Mouse (Mus musculus): Measurements from ENCODE around the gene Defb19.

The Defb19 gene

DNA sequence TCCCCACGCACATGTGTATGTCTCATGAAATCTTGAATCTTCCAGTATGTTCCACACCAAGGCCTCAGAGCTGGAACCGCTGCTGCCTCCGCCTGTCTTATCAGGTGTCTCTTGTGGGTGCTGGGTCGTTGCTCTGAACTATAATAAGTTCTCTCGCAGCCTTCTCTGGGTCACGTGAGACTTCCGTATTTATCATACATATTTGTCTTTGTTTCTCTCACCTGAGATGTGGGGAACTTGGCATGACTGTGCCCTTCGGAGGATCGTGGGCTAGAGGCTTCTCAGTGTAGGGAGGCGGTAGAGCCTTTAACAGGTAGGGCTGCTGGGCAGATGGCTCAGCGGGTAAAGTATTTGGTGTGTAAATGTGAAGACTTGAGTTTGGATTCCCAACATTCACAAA, 500 bp upstream of the Defb19 start:
- DNase-seq = no peak

DNA sequence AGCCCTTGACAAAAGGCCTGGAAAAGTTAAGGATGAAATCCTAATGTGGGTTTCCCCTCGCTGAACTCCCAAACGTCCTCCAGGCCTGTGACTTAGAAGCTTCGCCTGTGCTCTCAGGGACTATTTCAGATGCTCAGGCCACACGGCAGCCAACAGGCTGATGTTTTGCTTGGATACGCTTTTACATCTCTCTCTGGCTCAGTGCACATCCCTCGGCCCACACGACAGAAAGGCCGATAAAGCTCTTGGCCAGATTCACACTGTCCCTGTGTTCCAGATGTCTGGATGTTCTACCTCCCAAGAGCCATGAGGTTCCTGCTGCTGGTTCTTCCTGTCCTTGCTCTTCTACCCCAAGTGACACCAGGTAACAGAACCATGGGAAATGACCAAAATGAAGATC, 6.6 kb downstream of the Defb19 start:
- no peak for DNase-seq

DNA sequence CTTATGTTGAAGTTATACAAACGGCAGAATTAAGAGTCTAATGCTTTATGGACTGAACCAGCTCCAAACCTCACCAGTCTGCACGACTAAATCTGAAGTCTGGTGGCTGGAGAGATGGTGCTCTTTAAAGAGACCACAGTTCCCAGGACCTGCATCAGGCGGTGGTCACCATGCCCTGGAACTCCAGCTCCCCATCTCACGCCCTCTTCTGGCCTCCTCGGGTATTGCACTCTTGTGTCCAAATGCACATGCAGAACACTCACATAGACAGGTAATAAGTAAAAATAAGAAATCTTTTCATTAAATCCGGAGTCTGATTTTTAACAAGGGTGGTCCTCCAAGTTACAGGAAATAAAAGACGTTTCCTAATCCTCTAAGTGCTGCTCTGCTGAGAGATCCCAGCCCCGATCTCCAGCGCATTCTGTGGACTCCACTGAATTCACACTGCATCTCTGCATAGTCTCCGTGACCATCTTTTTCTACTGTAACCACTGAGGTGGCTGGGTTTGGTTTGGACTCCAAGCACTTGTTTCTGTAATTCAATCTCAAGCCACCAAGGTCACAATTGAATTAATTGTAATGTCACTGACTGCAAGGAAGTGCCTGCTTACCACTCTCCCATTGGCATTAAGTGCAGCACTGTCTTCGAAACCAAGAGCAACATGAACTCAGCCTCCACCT, 7.9 kb downstream of the Defb19 start, which contains the start of gene Defb21:
Defb21 (plus strand) TSS at position 631 of the 681 bp plus-strand sequence.
- no peak for DNase-seq

DNA sequence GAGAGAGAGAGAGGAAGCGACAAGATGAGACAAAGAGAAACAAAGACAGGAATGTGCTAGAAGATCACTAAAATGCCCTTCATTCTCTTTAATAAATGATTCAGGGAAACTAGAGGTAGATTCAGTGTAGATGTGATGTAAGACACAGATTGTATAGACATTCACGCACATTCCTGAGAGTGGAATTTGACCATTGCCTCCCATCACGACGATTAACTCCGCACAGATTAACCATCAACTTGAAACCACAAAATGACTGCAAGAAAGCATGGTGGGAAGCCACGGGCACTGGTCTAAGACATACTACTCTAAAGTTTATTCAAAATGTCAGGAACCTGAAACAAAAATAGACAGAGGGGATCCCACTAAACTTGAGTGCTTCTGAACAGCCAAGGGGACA, 9.8 kb downstream of the Defb19 start:
- peak; percentile 50 to 53 for DNase-seq

DNA sequence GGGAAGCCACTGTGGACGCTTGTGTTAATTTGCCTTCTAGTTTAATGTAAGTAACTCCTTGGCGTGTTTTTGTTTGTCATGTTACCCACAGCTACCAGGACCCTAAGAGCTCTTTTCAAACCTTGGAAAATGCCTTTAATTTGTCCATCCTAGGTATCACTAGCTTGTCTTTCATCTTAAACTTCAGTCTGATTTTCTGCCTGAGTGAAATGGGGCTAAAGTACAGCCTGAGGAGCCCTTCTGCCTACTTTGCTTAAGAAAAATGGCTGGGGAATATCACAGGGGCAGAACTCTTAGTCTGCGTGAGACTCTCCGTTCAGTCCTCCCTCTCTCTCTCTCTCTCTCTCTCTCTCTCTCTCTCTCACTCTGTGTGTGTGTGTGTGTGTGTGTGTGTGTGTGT, 10.2 kb downstream of the Defb19 start:
- DNase-seq = no peak

DNA sequence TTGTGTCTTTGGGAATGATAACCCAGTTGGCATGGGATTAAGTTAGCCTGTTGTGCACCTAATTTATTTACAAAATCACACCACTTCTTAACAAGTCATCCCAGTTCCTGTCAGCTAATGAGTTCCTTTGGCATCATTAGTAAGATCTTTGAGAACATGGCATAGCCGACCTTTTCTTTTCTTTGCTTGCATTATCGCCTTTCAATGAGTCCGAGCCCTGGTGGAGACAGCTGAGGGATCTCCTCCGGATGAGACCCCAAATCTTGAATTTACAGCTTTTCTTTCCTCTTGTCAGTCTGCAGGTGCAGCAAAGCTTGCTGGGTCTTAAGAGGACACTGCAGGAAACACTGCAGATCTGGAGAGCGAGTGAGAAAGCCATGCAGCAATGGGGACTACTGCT, 11.1 kb downstream of the Defb19 start, which contains the start of gene Gm17416:
Gm17416 (plus strand) TSS at position 301 of the 400 bp plus-strand sequence.
- DNase-seq = no peak

DNA sequence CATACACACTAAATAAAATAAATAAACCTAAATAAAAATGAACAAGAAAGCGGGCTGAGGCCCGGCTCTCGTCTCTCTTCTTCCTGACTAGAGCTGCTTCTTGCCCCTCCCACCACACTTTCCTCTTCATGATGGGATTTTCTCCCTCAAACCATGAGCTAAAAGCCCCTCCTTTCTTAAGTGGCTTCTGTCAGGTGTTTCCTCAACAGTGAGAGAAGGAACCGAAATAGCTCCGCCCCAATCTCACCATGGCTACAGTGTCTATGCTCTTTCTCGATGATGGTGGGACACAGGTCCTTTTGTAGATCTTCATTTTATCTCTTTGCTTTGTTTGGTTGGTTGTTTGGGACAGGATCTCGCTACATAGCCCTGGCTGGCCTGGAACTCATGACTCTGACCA, 23.5 kb downstream of the Defb19 start:
- no peak for DNase-seq

DNA sequence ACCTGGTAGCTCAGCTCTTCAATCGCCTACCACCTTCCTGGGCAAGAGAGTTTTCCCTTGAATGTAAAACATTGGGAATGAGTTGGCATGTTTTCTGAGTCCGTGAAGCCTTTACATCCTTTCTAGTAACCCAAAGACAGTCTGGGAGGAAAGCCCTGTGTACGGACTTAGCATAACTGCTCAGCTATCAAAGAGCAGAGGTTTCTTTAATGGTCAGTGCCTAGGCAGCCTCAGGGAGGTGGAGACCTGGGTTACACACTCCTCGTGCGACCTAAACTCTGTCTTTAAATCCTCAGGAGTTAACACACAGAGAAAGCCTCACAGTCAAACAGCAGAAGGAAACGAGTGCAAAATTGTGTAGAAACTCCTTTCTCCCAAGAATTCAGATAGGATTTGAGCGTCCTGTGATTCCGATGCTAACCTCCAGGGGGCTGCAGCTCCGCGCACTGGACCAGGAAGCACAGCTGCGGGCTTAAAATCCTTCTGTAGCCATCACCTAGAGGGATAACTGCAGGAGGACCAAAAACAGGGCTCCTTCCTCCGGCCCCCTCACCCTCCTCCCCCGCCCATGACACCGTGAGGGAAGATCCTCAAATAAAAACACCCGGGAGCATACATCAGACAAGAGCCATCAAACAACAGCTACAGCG, 26.2 kb downstream of the Defb19 start:
- peak; percentile 71 to 81 for DNase-seq

DNA sequence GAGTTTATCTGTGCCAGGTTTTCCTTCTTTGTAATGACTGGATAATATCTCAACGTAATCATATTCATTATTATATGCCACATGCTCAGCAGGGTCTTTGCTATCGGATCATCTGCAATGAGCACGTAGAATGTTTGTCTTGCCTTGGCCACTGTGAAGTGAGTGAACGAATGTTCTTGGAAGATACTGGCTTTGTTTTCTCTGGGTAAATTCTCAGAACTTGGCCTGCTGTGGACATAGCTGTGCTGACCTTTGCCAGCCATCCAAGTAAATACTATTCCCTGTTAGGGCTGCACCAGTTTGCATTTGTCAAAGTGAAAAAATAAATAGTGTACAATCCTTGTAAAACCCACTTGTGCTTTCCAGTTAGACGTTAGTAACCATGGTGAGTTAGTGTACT, 32.0 kb downstream of the Defb19 start:
- DNase-seq = no peak

DNA sequence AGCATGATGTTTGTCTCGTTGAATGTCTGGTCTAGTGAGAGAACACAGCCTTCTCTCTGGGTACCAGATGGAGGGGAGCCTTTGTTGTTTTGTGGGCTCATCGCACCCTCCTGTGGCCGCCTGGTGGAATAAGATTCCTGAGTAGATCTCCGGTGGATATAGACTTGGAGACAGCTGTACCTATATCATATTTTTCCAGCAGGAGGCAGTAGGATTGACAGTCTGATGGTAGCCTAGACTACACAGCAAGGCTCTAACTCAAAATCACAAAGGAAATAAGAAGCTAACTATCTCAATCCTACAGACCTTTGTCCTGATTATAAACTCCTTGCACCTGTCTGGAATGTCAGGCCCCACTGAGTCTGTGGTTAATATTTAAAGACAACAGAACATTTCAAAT, 35.4 kb downstream of the Defb19 start:
- peak; percentile 60 to 79 for DNase-seq

DNA sequence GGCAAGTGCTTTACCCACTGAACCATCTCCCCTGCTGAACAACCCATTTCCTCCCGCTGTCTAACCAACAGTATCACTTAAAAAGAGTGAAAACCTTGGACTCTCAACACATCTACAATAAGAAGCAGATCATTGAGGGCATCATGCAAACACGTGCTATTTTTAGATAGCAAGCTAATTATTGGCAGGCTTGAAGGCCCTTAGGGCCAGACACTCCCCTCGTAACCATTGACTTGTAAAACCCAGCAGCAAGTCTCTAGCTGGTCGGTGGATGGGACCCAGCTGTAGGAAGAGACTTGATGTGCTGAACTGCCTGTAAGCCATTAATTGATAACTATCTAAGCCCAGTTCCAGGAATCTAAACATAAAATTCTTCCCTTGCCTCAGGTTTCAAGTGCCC, 36.6 kb downstream of the Defb19 start:
- peak; percentile 35 to 70 for DNase-seq

DNA sequence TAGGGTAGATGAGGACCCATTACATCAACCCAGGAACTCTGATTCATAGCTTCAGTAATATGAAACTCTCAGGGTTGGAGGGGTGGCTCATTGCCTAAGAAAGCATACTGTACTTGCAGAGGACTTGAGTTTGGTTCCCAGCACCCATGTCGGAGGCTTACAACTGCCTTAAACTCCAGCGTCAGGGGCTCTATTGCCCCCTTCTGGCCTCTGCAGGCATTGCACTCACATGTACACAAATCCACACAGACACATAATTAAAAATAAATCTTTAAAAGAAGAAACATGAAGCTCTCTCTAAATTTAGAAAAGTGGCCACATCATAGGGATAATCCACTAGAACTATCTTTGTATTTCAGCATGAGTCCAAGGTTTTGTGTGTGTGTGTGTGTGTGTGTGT, 37.2 kb downstream of the Defb19 start:
- no peak for DNase-seq

DNA sequence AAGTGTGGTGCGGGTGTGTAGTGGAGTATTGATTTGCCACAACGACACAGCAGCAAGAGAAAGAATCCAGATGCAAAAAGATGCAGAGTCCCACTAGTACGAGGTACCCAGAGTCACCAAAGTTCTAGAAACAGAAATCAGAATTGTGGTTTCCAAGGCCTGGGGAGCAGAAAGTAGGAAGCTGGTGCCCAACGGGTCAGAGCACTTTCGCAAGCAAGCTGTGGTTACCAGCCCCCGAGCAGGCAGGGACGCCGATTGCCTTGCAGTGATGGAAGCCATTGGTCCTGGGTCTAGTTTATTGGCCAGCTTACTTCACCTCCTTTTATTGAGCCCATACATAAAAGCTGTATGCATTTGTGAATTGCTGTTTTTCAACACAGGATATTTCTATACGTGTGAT, 38.1 kb downstream of the Defb19 start:
- DNase-seq = no peak

DNA sequence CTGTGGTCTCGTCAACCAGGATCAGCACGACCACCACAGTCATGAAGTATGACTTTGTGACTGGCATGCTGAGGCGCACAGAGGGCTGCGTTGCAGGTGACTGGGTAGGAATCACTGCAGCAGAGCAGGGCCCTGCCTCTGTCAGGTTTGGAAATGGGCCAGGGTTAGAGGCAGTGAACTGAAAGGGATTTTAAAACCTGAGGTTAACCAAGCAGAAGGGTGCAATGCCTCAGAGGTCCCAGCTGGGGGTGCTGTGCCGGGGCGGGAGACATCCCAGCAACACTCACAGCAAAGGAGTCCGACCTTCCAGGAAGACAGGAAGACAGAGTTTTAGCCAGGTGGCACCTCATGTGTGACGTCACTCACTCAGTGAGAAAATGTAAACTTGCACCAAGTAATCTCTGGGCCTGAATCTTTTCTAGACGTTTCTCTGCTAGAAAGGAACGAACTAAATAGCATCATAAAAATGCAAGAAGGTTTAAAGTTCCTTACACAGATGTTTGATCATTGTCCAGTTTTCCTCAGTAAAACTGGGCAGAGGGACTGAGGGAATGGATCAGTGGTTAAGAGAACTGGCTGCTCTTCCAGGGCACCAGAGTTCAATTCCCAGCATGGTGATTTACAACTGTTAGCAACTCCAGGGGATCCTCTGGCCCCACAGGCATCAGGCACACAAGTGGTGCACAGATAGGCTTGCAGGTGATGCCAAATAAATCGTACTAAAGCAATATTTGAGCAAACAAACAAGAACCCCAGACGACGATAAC, 40.0 kb downstream of the Defb19 start, which contains the start of gene Defb29:
Defb29 (minus strand) TSS at position 155 of the 767 bp plus-strand sequence.
- DNase-seq = peak; percentile 73 to 87

All from kidney, postnatal 25 days (tissue).